Mouse (Mus musculus): ENCODE results near the gene Slc39a3.
"Not testable (repeated sequence)": the region's sequence is repeated elsewhere in the genome, so short reads cannot be mapped to it uniquely, and the experiment has no call there.

Slc39a3 gene

GRCm38 (mm10) chr10:81051133-81051532, 13.9 kb upstream of the Slc39a3 start:
- intact Hi-C loops (cut with DNase I), result no loop called here

GRCm38 (mm10) chr10:81050645-81051044, 13.4 kb upstream of the Slc39a3 start:
- intact Hi-C loops (cut with DNase I), result no loop called here

- intact Hi-C loops (cut with DNase I), result not testable (repeated sequence)
Observed at GRCm38 (mm10) chr10:81045246-81045645, 8.0 kb upstream of the Slc39a3 start.

- intact Hi-C loops (cut with DNase I), result loop anchor here (5.0 kb wide), 1 partner anchor 39 kb away; no protein-coding TSS in a partner anchor
Observed at GRCm38 (mm10) chr10:81041458-81042175, 4.4 kb upstream of the Slc39a3 start.

- intact Hi-C loops (cut with DNase I), result no loop called here
Observed at GRCm38 (mm10) chr10:81036251-81036650, 975 bp downstream of the Slc39a3 start.

- intact Hi-C loops (cut with DNase I), result no loop called here
Observed at GRCm38 (mm10) chr10:81033586-81033985, 3.6 kb downstream of the Slc39a3 start.

DNA sequence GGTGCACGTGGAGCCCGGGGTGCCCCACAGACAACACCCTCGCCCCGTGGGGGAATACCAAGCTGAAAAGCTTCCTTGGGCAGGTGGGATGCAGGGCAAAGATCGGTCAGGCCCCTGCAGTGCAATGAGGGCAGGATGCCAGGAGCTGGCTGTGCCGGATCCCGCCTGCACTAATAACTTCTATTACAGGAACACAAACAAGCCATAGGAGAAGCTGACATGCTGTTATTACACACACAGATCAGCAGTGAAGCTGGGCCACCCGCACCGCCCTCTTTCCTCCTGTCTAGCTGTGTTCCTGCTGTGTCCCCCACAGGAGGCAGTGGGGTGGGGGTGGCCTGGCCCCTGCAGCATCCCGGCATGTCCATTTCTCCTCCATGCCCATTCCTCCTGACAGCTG, 8.2 kb downstream of the Slc39a3 start:
- intact Hi-C loops (cut with DNase I), result no loop called here

- intact Hi-C loops (cut with DNase I), result no loop called here
Observed at GRCm38 (mm10) chr10:81028219-81028618, 9.0 kb downstream of the Slc39a3 start.

DNA sequence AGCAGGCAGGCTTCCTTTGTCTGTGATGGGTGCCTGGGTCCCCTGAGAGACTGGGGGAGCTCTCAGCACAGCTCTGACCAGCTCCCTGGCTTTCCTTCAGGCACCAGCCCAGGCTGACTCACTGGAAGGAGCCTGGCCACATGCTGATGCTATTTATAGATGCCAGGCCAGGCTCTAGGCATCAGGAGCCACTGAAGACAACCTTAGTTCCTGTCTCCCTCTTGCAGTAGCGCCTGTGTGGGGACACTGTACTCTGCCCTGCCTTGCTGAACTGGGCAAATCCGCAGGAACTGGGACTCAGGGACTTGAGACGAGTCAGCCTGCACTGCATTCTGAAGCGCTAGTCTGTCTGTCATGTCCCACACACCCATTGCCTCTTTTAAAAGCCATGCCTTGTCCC, 9.9 kb downstream of the Slc39a3 start:
- intact Hi-C loops (cut with DNase I), result no loop called here

GRCm38 (mm10) chr10:81026857-81027256, 10.4 kb downstream of the Slc39a3 start:
- intact Hi-C loops (cut with DNase I), result no loop called here

DNA sequence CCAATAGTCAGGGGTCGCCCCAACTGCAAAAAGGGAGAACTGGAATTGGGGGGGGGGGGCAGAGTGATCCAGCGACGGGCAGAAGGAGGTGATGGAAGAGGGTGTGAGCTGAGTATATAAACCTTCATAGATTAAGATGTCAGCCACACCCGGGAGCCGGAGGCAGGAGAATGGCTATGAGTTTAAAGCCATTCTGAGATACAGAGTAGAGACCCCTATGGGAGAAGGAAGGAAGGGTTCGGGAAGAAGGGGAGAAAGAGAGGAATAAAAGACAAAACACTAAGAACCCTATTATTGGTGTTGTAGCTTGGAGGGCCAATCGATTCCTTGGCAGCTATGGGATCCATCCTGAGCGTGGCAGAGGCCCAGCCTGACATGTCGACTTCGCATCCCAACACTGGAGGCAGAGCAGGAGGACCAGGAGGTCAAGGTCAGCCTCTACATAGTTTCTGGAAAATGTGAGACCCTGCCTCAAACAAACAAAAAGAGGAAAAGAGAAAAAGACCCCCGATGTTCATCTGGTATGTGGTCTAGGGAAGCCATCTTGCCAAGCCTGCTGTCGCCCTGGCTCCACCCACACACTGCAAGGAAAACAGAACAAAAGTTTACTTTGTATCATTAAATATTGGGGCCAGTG, 11.5 kb downstream of the Slc39a3 start, which contains the start of gene Diras1:
Gene Diras1, minus strand, starts transcription at position 24 of the 637 bp plus-strand sequence.
- intact Hi-C loops (cut with DNase I), result no loop called here

DNA sequence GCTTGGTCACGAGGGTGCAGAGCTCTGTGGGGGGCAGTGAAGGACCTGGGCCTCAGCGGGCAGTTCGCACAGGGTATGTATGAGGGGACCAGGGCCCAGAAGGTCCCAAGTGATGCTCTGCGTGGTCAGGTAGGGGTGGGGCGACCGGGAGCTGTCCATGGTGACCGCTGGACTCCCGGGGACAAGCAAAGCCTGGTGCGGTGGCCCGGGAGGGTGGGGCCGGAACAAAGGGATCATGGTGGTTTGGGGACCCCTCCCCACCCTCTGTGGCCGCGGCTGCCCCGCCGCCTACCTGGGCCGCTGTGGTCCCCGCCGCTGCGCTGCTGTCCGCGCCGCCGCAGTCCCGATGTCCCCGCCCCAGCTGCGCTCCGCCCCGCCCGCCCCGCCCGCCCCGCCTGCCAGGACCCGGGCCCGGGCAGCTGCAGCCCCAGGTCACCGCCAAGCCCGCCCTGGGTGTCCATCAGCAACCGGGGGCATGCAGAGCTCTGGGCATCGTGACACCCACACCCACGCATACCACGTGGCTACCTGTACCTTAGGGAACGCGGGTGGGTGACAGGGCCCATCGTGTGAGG, 12.1 kb downstream of the Slc39a3 start:
- intact Hi-C loops (cut with DNase I), result no loop called here

- intact Hi-C loops (cut with DNase I), result no loop called here
Observed at GRCm38 (mm10) chr10:81024346-81024937, 12.8 kb downstream of the Slc39a3 start.

- intact Hi-C loops (cut with DNase I), result no loop called here
Observed at GRCm38 (mm10) chr10:81022744-81023143, 14.5 kb downstream of the Slc39a3 start.

- intact Hi-C loops (cut with DNase I), result no loop called here
Observed at GRCm38 (mm10) chr10:81021547-81022110, 15.6 kb downstream of the Slc39a3 start.

DNA sequence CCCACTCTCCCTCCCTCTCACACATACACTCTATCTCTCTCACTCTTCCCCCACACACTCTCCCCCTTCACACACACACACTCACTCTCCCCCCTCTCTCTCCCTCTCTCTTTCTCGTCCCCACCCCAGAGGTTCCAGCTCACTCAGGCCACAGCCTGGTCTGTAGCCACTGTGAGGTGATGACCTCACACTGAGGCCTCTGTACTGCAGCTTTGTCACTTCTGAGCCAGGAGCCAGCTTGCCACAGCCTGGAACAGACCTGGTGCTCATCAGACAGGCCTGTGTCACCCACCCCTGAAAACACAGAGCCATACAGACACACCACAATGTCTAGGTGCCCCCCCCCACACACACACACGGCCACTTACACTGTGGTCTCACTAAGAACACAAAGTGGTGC, 17.0 kb downstream of the Slc39a3 start:
- intact Hi-C loops (cut with DNase I), result no loop called here

GRCm38 (mm10) chr10:81019687-81020086, 17.5 kb downstream of the Slc39a3 start:
- intact Hi-C loops (cut with DNase I), result no loop called here

DNA sequence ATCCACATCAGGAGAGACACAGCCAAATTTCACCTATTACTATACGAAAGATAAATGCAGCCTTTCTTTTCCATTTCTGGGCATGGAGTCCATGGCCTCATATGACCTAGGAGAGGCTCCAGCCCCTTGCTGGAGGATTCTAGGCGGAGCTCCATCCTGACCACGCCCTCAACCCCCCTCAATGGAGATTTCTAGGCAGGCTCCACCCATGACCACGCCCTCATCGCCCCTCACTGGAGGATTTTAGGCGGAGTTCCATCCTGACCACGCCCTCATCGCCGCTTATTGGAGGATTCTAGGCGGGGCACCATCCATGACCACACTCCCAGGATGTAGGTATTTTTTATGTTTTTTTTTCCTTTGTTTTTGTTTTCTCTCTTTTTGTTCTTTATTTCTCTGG, 18.9 kb downstream of the Slc39a3 start:
- intact Hi-C loops (cut with DNase I), result no loop called here

- intact Hi-C loops (cut with DNase I), result no loop called here
Observed at GRCm38 (mm10) chr10:81016645-81017044, 20.6 kb downstream of the Slc39a3 start.

GRCm38 (mm10) chr10:81015666-81016065, 21.6 kb downstream of the Slc39a3 start:
- intact Hi-C loops (cut with DNase I), result no loop called here
